Mouse (Mus musculus) kidney, postnatal 25 days (tissue): ENCODE results near the gene Spdya.
"Not testable (repeated sequence)": the region's sequence is repeated elsewhere in the genome, so short reads cannot be mapped to it uniquely, and the experiment has no call there.

ENCODE experiments used
- DNase-seq, 2 experiments: peaks; one replicate each; pipeline ENCODE4 v3.0.0; 2021; ENCODE audit warnings: mixed read lengths in 2 of 2

Spdya gene

GRCm38 (mm10) chr17:71636786-71637185, 84.9 kb downstream of the Spdya start:
- DNase-seq, result no peak

GRCm38 (mm10) chr17:71637750-71638265, 85.9 kb downstream of the Spdya start:
- DNase-seq, result no peak

GRCm38 (mm10) chr17:71639056-71639455, 87.2 kb downstream of the Spdya start:
- DNase-seq, result not testable (repeated sequence)
